Mouse (Mus musculus) right cerebral cortex, postnatal 14 days (tissue): ENCODE data around the gene Gpatch8.
A peak's percentile ranks its signal among the peaks of the same experiment; 100 is the strongest.

Experiments used
- DNase-seq: peaks from one replicate; pipeline ENCODE4 v3.0.0; 2022

The Gpatch8 gene

DNA sequence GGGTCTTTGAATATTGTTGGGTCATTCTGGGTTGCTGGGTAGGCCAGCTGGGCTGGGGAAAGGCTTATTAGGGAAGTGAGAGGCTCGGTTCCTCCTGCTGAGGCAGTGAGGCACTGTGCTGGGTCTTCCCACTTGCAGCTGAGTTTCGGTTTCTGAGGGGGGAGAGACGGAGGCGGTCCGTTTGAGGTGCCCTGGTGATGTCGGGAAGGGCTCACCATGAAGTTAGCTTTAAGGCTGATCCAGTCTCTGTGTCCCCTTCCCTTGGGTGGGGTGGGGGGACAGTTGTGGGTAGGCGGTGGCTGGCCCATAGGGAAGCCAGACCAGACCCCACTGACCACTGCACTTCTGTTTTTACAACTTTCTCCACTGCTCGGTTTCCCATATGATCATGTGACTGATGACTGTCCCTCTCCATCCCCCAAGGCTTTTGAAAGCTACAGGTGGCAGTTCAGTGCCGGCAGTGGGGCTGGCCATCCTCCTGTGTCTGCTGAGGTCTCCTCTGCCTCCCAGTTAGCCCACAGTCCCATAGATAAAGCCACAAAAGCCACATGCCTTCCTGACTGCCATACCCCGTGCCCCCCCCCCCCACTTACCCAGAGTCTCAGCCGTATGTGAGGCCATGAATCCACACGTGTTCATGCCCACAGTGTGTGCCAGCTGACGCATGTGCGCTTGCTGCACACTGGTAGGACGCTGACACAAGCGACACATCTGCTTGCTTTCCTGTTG, 123.9 kb downstream of the Gpatch8 start:
- DNase-seq, result no peak

DNA sequence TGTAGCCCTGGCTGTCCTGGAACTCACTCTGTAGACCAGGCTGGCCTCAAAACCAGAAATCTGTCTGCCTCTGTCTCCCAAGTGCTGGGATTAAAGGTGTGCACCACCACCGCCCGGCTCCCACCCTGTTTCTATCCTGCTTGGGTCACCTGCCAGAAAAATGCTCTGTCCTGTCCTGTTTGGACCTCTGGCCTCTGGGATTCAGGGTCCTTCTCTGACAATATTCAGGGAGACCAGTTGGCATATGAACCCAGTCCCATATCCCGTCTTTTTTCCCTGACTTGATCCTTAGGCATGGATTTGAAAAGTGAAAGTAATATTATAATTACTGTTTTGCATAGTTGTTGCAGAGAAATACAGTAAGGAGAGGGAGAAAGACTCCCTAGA, 124.5 kb downstream of the Gpatch8 start:
- DNase-seq, result no peak

DNA sequence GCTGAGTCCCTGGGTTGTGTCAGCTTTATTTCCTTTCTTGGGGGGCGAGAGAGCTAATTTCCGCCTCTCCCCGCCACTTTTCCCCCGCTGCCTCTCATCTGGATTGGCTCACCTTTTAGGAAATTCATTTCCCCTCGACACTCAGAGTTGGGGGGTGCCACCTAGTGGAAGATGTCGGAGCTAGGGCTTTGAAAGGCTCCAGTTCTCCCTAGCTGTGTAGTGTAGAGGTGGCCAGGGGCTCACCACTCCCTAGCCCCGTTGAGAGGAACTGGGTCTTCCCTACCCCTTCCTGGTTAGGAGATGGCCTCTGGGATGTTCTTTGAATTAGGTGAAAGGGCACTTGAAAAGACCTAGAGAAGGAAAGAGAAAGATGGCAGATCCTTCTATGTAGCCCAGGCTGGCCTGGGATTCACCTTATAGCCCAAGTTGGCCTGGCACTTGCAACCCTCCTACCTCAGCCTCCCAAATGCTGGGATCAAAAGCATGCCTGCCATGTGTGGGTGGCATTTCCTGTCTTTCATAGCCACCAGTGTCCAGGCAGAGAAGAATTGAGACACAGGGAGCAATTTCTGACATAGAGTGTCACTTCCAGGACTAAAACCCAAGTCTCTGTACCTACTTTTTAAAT, 125.1 kb downstream of the Gpatch8 start:
- peak; percentile 84 for DNase-seq

DNA sequence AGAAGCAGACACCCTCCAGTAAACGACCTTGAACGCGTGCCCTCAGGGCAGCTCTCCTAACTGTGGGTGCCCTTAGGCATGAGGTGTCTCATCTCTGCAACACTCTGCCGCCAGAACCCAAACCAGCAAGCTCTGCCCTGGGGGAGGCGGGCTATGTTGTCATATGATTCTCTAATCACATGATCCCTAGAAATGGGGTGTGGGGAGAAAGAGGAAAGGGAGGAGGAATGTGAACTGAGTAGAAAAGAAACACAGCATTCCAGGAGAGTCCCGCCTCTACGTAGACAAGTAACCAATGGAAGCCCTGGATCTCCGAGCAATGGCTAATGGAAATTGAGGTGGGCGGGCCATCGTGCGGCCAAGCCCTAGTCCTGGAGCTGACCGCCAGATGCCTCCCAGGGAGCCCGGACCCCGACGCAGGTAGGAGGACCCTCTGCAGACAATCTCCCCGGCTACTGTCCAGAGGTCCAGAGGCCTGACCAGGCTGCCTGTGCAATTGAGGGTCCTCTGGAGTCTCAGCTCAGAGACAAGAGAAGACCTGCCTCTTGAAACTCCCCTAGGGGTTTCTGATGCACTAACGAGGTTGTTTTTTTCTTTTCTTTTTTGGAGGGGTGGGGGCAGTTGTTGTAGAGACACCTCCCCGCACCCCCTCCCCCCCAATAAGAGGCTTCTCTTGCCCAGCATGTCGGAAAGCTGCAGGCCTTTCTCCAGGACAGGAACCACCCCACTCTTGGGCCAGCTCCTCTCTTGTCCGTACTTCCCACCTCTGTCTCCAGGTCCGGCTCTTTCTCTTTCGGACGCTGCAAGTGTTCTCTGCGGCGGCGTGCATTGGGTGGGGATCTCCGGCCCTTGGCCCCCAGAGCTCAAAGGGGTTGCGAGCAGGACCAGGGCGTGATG, 125.8 kb downstream of the Gpatch8 start, which contains the start of gene Grn:
Gene Grn, plus strand, starts transcription at position 195 of the 897 bp plus-strand sequence.
- peak; percentile 79 for DNase-seq

DNA sequence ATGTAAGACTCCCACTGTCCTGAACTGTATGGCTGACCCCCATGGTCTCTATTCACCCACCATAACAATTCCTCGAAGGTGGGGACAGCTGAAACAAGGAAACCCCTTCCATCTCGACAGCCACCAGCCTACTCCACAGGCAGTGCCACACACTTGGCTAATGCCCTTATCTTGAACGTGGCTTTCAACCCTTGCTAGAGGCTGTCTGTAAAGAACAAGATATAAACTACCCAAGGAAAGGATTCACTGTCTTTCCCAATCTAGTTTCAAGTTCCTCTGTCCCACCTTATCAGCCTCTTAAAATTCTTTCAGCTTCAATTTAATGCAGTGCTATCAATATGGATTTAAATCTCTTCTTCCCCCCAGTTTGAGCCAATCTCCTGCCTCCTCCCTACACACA, 126.6 kb downstream of the Gpatch8 start:
- DNase-seq, result no peak

DNA sequence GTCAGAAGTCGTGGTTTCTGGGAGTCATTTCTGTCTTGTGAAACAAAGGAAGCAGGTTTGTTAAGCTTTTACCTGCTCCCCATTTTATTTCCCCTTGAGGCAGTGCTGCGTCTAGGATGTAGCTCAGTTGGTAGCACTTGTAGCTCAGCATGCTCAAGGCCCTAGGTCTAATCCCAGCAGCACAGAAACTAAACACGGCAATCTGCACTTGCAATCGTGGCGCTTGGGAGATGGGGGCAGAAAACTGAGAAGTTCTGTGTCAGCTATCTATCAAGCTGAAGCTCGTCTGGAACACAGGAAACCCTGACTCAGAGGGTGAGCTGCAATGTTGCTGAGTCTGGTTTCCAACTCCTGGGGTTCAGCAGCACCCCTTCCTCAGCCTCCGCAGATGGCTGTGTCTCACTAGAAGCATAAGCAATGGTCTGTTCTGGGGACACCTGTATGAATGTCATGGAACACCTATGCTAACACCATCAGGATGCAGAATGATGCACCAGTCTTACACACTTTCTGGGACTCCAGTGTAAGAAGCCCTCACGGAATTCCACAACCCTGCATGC, 127.1 kb downstream of the Gpatch8 start:
- no peak for DNase-seq
